Mouse (Mus musculus): ENCODE measurements at regions not wholly inside any gene's neighbourhood (a gene's known extent, or its start where the extent isn't known, plus 50 kb on each side); places are given as distances from the start of the nearest gene placed in this dataset.

- no peaks in the 10 kb centered on the region for H3K4me1 ChIP-seq
- H3K4me3 ChIP-seq: no peak overlapping the region
- no peaks in the 10 kb centered on the region for H3K36me3 ChIP-seq
- H3K9me3 ChIP-seq (replicated peaks): no peaks in the 10 kb centered on the region
- no peak for DNase-seq (ENCODE audit: low spot score)
- 85% methylated on average over 5 of the region's 5 CpGs for WGBS
- no peaks in the 10 kb centered on the region for H3K27me3 ChIP-seq (ENCODE audit: low read depth, poor library complexity, severe bottlenecking)
- H3K27ac ChIP-seq (replicated peaks): no peak overlapping the region
Observed at GRCm38 (mm10) chr7:74107176-74107928, 93.9 kb upstream of the St8sia2 start.

GRCm38 (mm10) chr7:74091402-74092025 lies 78.0 kb upstream of the St8sia2 start:
- Histone ChIP-seq H3K4me1 (no peaks in the 10 kb centered on the region), H3K27me3 (ENCODE audit: low read depth, poor library complexity, severe bottlenecking) (no peaks in the 10 kb centered on the region), H3K36me3 (no peaks in the 10 kb centered on the region), H3K4me3 (no peak overlapping the region), H3K27ac (replicated peaks) (no peak overlapping the region), H3K9me3 (replicated peaks) (peaks cover 7% of the 10 kb centered on the region; the same call in 1 of the 2 replicates)
- no peak for DNase-seq (ENCODE audit: low spot score)
- WGBS: 69% methylated on average over 3 of the region's 3 CpGs

- Histone ChIP-seq H3K27me3 (ENCODE audit: low read depth, poor library complexity, severe bottlenecking) (no peaks in the 10 kb centered on the region), H3K4me3 (no peak overlapping the region), H3K4me1 (no peaks in the 10 kb centered on the region), H3K27ac (replicated peaks) (no peak overlapping the region), H3K36me3 (no peaks in the 10 kb centered on the region), H3K9me3 (replicated peaks) (no peaks in the 10 kb centered on the region)
- no peak for DNase-seq (ENCODE audit: low spot score)
- 83% methylated on average over 4 of the region's 4 CpGs for WGBS
Observed at GRCm38 (mm10) chr7:74080846-74081235, 67.4 kb upstream of the St8sia2 start.

GRCm38 (mm10) chr7:74080079-74080845 lies 66.8 kb upstream of the St8sia2 start:
- H3K4me3 ChIP-seq: no peak overlapping the region
- no peak overlapping the region for H3K27ac ChIP-seq (replicated peaks)
- no peaks in the 10 kb centered on the region for H3K36me3 ChIP-seq
- no peaks in the 10 kb centered on the region for H3K27me3 ChIP-seq (ENCODE audit: low read depth, poor library complexity, severe bottlenecking)
- WGBS: 94% methylated on average over 9 of the region's 9 CpGs
- no peaks in the 10 kb centered on the region for H3K4me1 ChIP-seq
- no peak for DNase-seq (ENCODE audit: low spot score)
- H3K9me3 ChIP-seq (replicated peaks): no peaks in the 10 kb centered on the region

- no peak for DNase-seq (ENCODE audit: low spot score)
- 58% methylated on average over 3 of the region's 3 CpGs for WGBS
- Histone ChIP-seq H3K36me3 (no peaks in the 10 kb centered on the region), H3K27ac (replicated peaks) (no peak overlapping the region), H3K4me3 (no peak overlapping the region), H3K27me3 (ENCODE audit: low read depth, poor library complexity, severe bottlenecking) (peaks cover 7% of the 10 kb centered on the region; the same call in 1 of the 2 replicates), H3K4me1 (no peaks in the 10 kb centered on the region), H3K9me3 (replicated peaks) (no peaks in the 10 kb centered on the region)
Observed at GRCm38 (mm10) chr7:74072632-74073031, 59.1 kb upstream of the St8sia2 start.

- no peak overlapping the region for H3K27ac ChIP-seq (replicated peaks)
- H3K27me3 ChIP-seq (ENCODE audit: low read depth, poor library complexity, severe bottlenecking): peaks cover 8% of the 10 kb centered on the region; the same call in 1 of the 2 replicates
- WGBS: 95% methylated on average over 2 of the region's 2 CpGs
- peaks cover 4% of the 10 kb centered on the region; the same call in 1 of the 2 replicates for H3K4me1 ChIP-seq
- no peaks in the 10 kb centered on the region for H3K36me3 ChIP-seq
- H3K4me3 ChIP-seq: no peak overlapping the region
- DNase-seq (ENCODE audit: low spot score): no peak
- H3K9me3 ChIP-seq (replicated peaks): no peaks in the 10 kb centered on the region
Observed at GRCm38 (mm10) chr7:74070836-74071235, 57.3 kb upstream of the St8sia2 start.

- no peak overlapping the region for H3K4me3 ChIP-seq
- DNase-seq (ENCODE audit: low spot score): no peak
- 76% methylated on average over 4 of the region's 4 CpGs for WGBS
- peaks cover 14% of the 10 kb centered on the region for H3K4me1 ChIP-seq
- H3K27ac ChIP-seq (replicated peaks): no peak overlapping the region
- no peaks in the 10 kb centered on the region for H3K36me3 ChIP-seq
- H3K27me3 ChIP-seq (ENCODE audit: low read depth, poor library complexity, severe bottlenecking): peaks cover 12% of the 10 kb centered on the region; the same call in 1 of the 2 replicates
- no peaks in the 10 kb centered on the region for H3K9me3 ChIP-seq (replicated peaks)
Observed at GRCm38 (mm10) chr7:74065449-74066099, 52.1 kb upstream of the St8sia2 start.

Measured in midbrain, embryonic 10.5 days (tissue).